Mouse (Mus musculus) limb, embryonic 12.5 days (tissue): ENCODE results near the gene Fam111a. TPM values are rescaled to one million over a fixed set of nuclear protein-coding genes. Genes with fewer than 3 reads are reported as not detected.

Source experiments
- ATAC-seq: fragments of 200-750 bp; cut with Nextera tagmentation; 2 replicates; pipeline ENCODE4 v1.8.0; 2017; ENCODE audit warnings: low read depth, moderate TSS enrichment; ENCODE audit not compliant: insufficient number of reproducible peaks, insufficient read depth, low FRiP score, low TSS enrichment
- H3K27ac ChIP-seq: fragments of 300-500 bp; sonication (generic); 2 replicates; pipeline ENCODE4 v1.5.1; 2016; ENCODE audit warnings: mild to moderate bottlenecking, moderate library complexity
- H3K27me3 ChIP-seq: fragments of 300-500 bp; sonication (generic); 2 replicates; pipeline ENCODE4 v1.6.1; 2016; ENCODE audit warnings: mild to moderate bottlenecking, moderate library complexity
- H3K36me3 ChIP-seq: fragments of 300-500 bp; sonication (generic); 2 replicates; pipeline ENCODE4 v1.6.1; 2016; ENCODE audit warnings: mild to moderate bottlenecking, moderate library complexity
- H3K4me1 ChIP-seq: fragments of 300-500 bp; sonication (generic); replicated peaks from 2 replicates; pipeline ENCODE4 v1.6.1; 2016
- H3K4me2 ChIP-seq: fragments of 300-500 bp; sonication (generic); 2 replicates; pipeline ENCODE4 v1.6.1; 2016; ENCODE audit warnings: mild to moderate bottlenecking, moderate library complexity
- H3K4me3 ChIP-seq: fragments of 300-500 bp; sonication (generic); replicated peaks from 2 replicates; pipeline ENCODE4 v1.5.1; 2016; ENCODE audit warnings: mild to moderate bottlenecking
- H3K9ac ChIP-seq: fragments of 300-500 bp; sonication (generic); replicated peaks from 2 replicates; pipeline ENCODE4 v1.6.1; 2016; ENCODE audit warnings: mild to moderate bottlenecking, moderate library complexity
- H3K9me3 ChIP-seq: fragments of 300-500 bp; sonication (generic); 2 replicates; pipeline ENCODE4 v1.6.1; 2016; ENCODE audit warnings: mild to moderate bottlenecking, moderate library complexity
- WGBS: fragments of 180-500 bp; shearing (Covaris S2); methylation state at CpG from one replicate; pipeline ENCODE4 v1.1.7; 2016; 5-methylcytosine and 5-hydroxymethylcytosine counted together
- polyA plus RNA-seq: library from polyadenylated mRNA; unstranded; fragments of >200 nt; fragmentation: Nextera tagmentation; extraction: Ambion mirVana; gene quantifications from 2 replicates; pipeline ENCODE4 v1.2.1, GENCODE M21; 2016

The Fam111a gene
- polyA plus RNA-seq, 1 experiment from 2014 or later = 18.4 TPM

GRCm38 (mm10) chr19:12634259-12634658, 88.7 kb downstream of the Fam111a start:
- 83% methylated on average over 3 of the region's 3 CpGs for WGBS
- H3K27ac ChIP-seq = no peak overlapping the region
- no peak overlapping the region for H3K4me3 ChIP-seq
- no peaks in the 10 kb centered on the region for H3K27me3 ChIP-seq
- H3K9ac ChIP-seq = no peak overlapping the region
- no peaks in the 10 kb centered on the region for H3K9me3 ChIP-seq
- ATAC-seq = no peak
- no peak overlapping the region for H3K4me2 ChIP-seq
- H3K36me3 ChIP-seq = no peaks in the 10 kb centered on the region
- no peaks in the 10 kb centered on the region for H3K4me1 ChIP-seq

- Histone ChIP-seq H3K9ac (no peak overlapping the region), H3K9me3 (no peaks in the 10 kb centered on the region), H3K4me1 (no peaks in the 10 kb centered on the region), H3K27ac (no peak overlapping the region), H3K4me2 (no peak overlapping the region), H3K36me3 (no peaks in the 10 kb centered on the region), H3K27me3 (no peaks in the 10 kb centered on the region), H3K4me3 (no peak overlapping the region)
- ATAC-seq = no peak
- 86% methylated on average over 4 of the region's 4 CpGs for WGBS
These were observed 89.4 kb downstream of the Fam111a start for GRCm38 (mm10) chr19:12634963-12635362.

- H3K9ac ChIP-seq = no peak overlapping the region
- no peak for ATAC-seq
- H3K4me2 ChIP-seq = no peak overlapping the region
- no peaks in the 10 kb centered on the region for H3K36me3 ChIP-seq
- no peaks in the 10 kb centered on the region for H3K9me3 ChIP-seq
- H3K4me1 ChIP-seq = no peaks in the 10 kb centered on the region
- no peak overlapping the region for H3K27ac ChIP-seq
- H3K27me3 ChIP-seq = no peaks in the 10 kb centered on the region
- H3K4me3 ChIP-seq = no peak overlapping the region
- 74% methylated on average over 3 of the region's 3 CpGs for WGBS
These were observed 91.3 kb downstream of the Fam111a start for GRCm38 (mm10) chr19:12636863-12637262.

- ATAC-seq = no peak
- Histone ChIP-seq H3K27ac (no peak overlapping the region), H3K27me3 (no peaks in the 10 kb centered on the region), H3K36me3 (no peaks in the 10 kb centered on the region), H3K9ac (no peak overlapping the region), H3K4me1 (no peaks in the 10 kb centered on the region), H3K4me2 (no peak overlapping the region), H3K9me3 (no peaks in the 10 kb centered on the region), H3K4me3 (no peak overlapping the region)
- WGBS = 69% methylated on average over 1 of the region's 1 CpGs
These were observed 92.5 kb downstream of the Fam111a start for GRCm38 (mm10) chr19:12638049-12638448.

Other genes with a start within 250 kb of the Fam111a start
- not detected in 2 replicates for gene Olfr1436, start 246.6 kb upstream of the Fam111a start, polyA plus RNA-seq
- gene Olfr1437, start 220.6 kb upstream of the Fam111a start, polyA plus RNA-seq = not detected in 2 replicates
- not detected in 2 replicates for gene Olfr1438-ps1, start 209.8 kb upstream of the Fam111a start, polyA plus RNA-seq
- not detected in 2 replicates for gene Olfr1440, start 158.5 kb upstream of the Fam111a start, polyA plus RNA-seq
- not detected in 2 replicates for gene Olfr1441, start 128.3 kb upstream of the Fam111a start, polyA plus RNA-seq
- gene Pfpl, start 117.8 kb upstream of the Fam111a start, polyA plus RNA-seq = not detected in 2 replicates
- 0.22 and 0.25 TPM in 2 replicates for gene Mpeg1, start 85.0 kb upstream of the Fam111a start, polyA plus RNA-seq
- 5.2 and 5.6 TPM in 2 replicates for gene Dtx4, start 44.3 kb upstream of the Fam111a start, polyA plus RNA-seq
- gene Gm4952, start 54.2 kb downstream of the Fam111a start, polyA plus RNA-seq = not detected in 2 replicates
- gene Glyat, start 87.6 kb downstream of the Fam111a start, polyA plus RNA-seq = not detected in 2 replicates
- gene Olfr1442, start 124.7 kb downstream of the Fam111a start, polyA plus RNA-seq = not detected in 2 replicates
- not detected in 2 replicates for gene Olfr1443, start 132.4 kb downstream of the Fam111a start, polyA plus RNA-seq
- not detected in 2 replicates for gene Keg1, start 150.0 kb downstream of the Fam111a start, polyA plus RNA-seq
- gene Cntf, start 219.9 kb downstream of the Fam111a start, polyA plus RNA-seq = 1.7 and 2.3 TPM in 2 replicates